Mouse (Mus musculus): Measurements from ENCODE around the gene Pygm. TPM values are rescaled to one million over a fixed set of nuclear protein-coding genes. Genes with fewer than 3 reads are reported as not detected.

Gene Pygm
- polyA plus RNA-seq, 1 experiment from 2014 or later: 2.3 TPM

GRCm38 (mm10) chr19:6418233-6418879 is 34.2 kb downstream of the Pygm start, which contains the start of gene Nrxn2:
Gene Nrxn2, plus strand, starts transcription at chr19:6418731.
- Histone ChIP-seq H3K4me1 (peaks cover 77% of the 10 kb centered on the region), H3K36me3 (no peaks in the 10 kb centered on the region), H3K27me3 (peaks cover 48% of the 10 kb centered on the region), H3K9me3 (no peaks in the 10 kb centered on the region), H3K4me2 (replicated peaks) (peak within 1 kb of the TSS; percentile 87), H3K9ac (replicated peaks) (peak within 1 kb of the TSS; percentile 90), H3K4me3 (peak within 1 kb of the TSS; percentile 70), H3K27ac (replicated peaks) (peak within 1 kb of the TSS; percentile 87)
- WGBS: under 1% methylated on average over 41 of the region's 46 CpGs
- ATAC-seq (ENCODE audit: low FRiP score, low read depth): peak; percentile 84

- ATAC-seq (ENCODE audit: low FRiP score, low read depth): no peak; the same call in 1 of the 2 replicates
- Histone ChIP-seq H3K9me3 (no peaks in the 10 kb centered on the region), H3K4me2 (replicated peaks) (peak overlapping the region; percentile 87), H3K9ac (replicated peaks) (peak overlapping the region; percentile 90), H3K4me3 (peak overlapping the region; percentile 70), H3K27ac (replicated peaks) (peak overlapping the region; percentile 87), H3K36me3 (no peaks in the 10 kb centered on the region), H3K27me3 (peaks cover 53% of the 10 kb centered on the region), H3K4me1 (peaks cover 84% of the 10 kb centered on the region)
- WGBS: 4% methylated on average over 17 of the region's 23 CpGs
Measured at GRCm38 (mm10) chr19:6418984-6419692, 34.9 kb downstream of the Pygm start.

GRCm38 (mm10) chr19:6419805-6420310 is 35.7 kb downstream of the Pygm start:
- Histone ChIP-seq H3K27ac (replicated peaks) (peak overlapping the region; percentile 87; the same call in 1 of the 2 replicates), H3K36me3 (no peaks in the 10 kb centered on the region), H3K4me1 (peaks cover 87% of the 10 kb centered on the region), H3K9ac (replicated peaks) (peak overlapping the region; percentile 90), H3K9me3 (no peaks in the 10 kb centered on the region), H3K4me3 (peak overlapping the region; percentile 70), H3K4me2 (replicated peaks) (peak overlapping the region; percentile 87), H3K27me3 (peaks cover 58% of the 10 kb centered on the region)
- WGBS: 58% methylated on average over 9 of the region's 9 CpGs
- ATAC-seq (ENCODE audit: low FRiP score, low read depth): no peak

- Histone ChIP-seq H3K9ac (replicated peaks) (peak overlapping the region; percentile 90), H3K4me1 (peaks cover 87% of the 10 kb centered on the region), H3K4me3 (peak overlapping the region; percentile 70), H3K27ac (replicated peaks) (no peak overlapping the region; the same call in 1 of the 2 replicates), H3K4me2 (replicated peaks) (peak overlapping the region; percentile 87), H3K36me3 (no peaks in the 10 kb centered on the region), H3K27me3 (peaks cover 66% of the 10 kb centered on the region), H3K9me3 (no peaks in the 10 kb centered on the region)
- WGBS: 58% methylated on average over 19 of the region's 19 CpGs
- no peak for ATAC-seq (ENCODE audit: low FRiP score, low read depth)
Measured at GRCm38 (mm10) chr19:6420481-6421210, 36.4 kb downstream of the Pygm start.

GRCm38 (mm10) chr19:6421211-6421590 is 37.0 kb downstream of the Pygm start:
- H3K9ac ChIP-seq (replicated peaks): no peak overlapping the region
- no peak overlapping the region for H3K4me3 ChIP-seq
- H3K27me3 ChIP-seq: peaks cover 71% of the 10 kb centered on the region
- no peak overlapping the region for H3K27ac ChIP-seq (replicated peaks)
- H3K36me3 ChIP-seq: no peaks in the 10 kb centered on the region
- no peak for ATAC-seq (ENCODE audit: low FRiP score, low read depth)
- H3K4me1 ChIP-seq: peaks cover 87% of the 10 kb centered on the region
- no peaks in the 10 kb centered on the region for H3K9me3 ChIP-seq
- WGBS: 73% methylated on average over 9 of the region's 9 CpGs
- peak overlapping the region; percentile 87; the same call in 1 of the 2 replicates for H3K4me2 ChIP-seq (replicated peaks)

GRCm38 (mm10) chr19:6422014-6422413 is 37.8 kb downstream of the Pygm start:
- Histone ChIP-seq H3K4me2 (replicated peaks) (no peak overlapping the region), H3K27me3 (peaks cover 80% of the 10 kb centered on the region), H3K4me3 (no peak overlapping the region), H3K9ac (replicated peaks) (no peak overlapping the region), H3K27ac (replicated peaks) (no peak overlapping the region), H3K4me1 (peaks cover 83% of the 10 kb centered on the region), H3K9me3 (no peaks in the 10 kb centered on the region), H3K36me3 (no peaks in the 10 kb centered on the region)
- no peak for ATAC-seq (ENCODE audit: low FRiP score, low read depth)
- 82% methylated on average over 7 of the region's 7 CpGs for WGBS

- no peak overlapping the region for H3K27ac ChIP-seq (replicated peaks)
- H3K9ac ChIP-seq (replicated peaks): no peak overlapping the region
- peaks cover 83% of the 10 kb centered on the region for H3K4me1 ChIP-seq
- H3K4me2 ChIP-seq (replicated peaks): no peak overlapping the region
- 93% methylated on average over 16 of the region's 16 CpGs for WGBS
- peaks cover 87% of the 10 kb centered on the region for H3K27me3 ChIP-seq
- no peaks in the 10 kb centered on the region for H3K9me3 ChIP-seq
- H3K36me3 ChIP-seq: no peaks in the 10 kb centered on the region
- H3K4me3 ChIP-seq: no peak overlapping the region
- ATAC-seq (ENCODE audit: low FRiP score, low read depth): no peak
Measured at GRCm38 (mm10) chr19:6423241-6423640, 39.0 kb downstream of the Pygm start.

GRCm38 (mm10) chr19:6424137-6424881 is 40.1 kb downstream of the Pygm start:
- no peak for ATAC-seq (ENCODE audit: low FRiP score, low read depth)
- Histone ChIP-seq H3K9me3 (no peaks in the 10 kb centered on the region), H3K27me3 (peaks cover 93% of the 10 kb centered on the region), H3K9ac (replicated peaks) (0 out of 2 replicates have a peak overlapping the region, but pooled peaks have one; percentile 20), H3K4me1 (peaks cover 85% of the 10 kb centered on the region), H3K27ac (replicated peaks) (0 out of 2 replicates have a peak overlapping the region, but pooled peaks have one; percentile 46), H3K36me3 (no peaks in the 10 kb centered on the region), H3K4me3 (no peak overlapping the region), H3K4me2 (replicated peaks) (no peak overlapping the region)
- 67% methylated on average over 8 of the region's 8 CpGs for WGBS

- Histone ChIP-seq H3K9me3 (no peaks in the 10 kb centered on the region), H3K4me1 (peaks cover 72% of the 10 kb centered on the region), H3K4me2 (replicated peaks) (no peak overlapping the region; the same call in 1 of the 2 replicates), H3K27ac (replicated peaks) (peak overlapping the region; percentile 46), H3K4me3 (no peak overlapping the region), H3K36me3 (no peaks in the 10 kb centered on the region), H3K27me3 (peaks cover 93% of the 10 kb centered on the region), H3K9ac (replicated peaks) (no peak overlapping the region)
- ATAC-seq (ENCODE audit: low FRiP score, low read depth): no peak
- WGBS: 48% methylated on average over 5 of the region's 5 CpGs
Measured at GRCm38 (mm10) chr19:6425595-6425994, 41.4 kb downstream of the Pygm start.

GRCm38 (mm10) chr19:6426703-6427500 is 42.7 kb downstream of the Pygm start:
- Histone ChIP-seq H3K9ac (replicated peaks) (no peak overlapping the region), H3K27ac (replicated peaks) (0 out of 2 replicates have a peak overlapping the region, but pooled peaks have one; percentile 8), H3K4me3 (no peak overlapping the region), H3K4me1 (peaks cover 65% of the 10 kb centered on the region), H3K27me3 (peaks cover 89% of the 10 kb centered on the region), H3K36me3 (no peaks in the 10 kb centered on the region), H3K9me3 (no peaks in the 10 kb centered on the region), H3K4me2 (replicated peaks) (peak overlapping the region; percentile 55; the same call in 1 of the 2 replicates)
- no peak for ATAC-seq (ENCODE audit: low FRiP score, low read depth)
- 21% methylated on average over 13 of the region's 13 CpGs for WGBS
